Mouse (Mus musculus) heart, embryonic 13.5 days (tissue): ENCODE measurements around the gene Tollip. TPM values are rescaled to one million over a fixed set of nuclear protein-coding genes. Genes with fewer than 3 reads are reported as not detected.

Source experiments
- ATAC-seq: fragments of 200-750 bp; cut with Nextera tagmentation; 2 replicates; pipeline ENCODE4 v1.8.0; 2017; ENCODE audit warnings: moderate TSS enrichment; ENCODE audit not compliant: insufficient number of reproducible peaks, low FRiP score, low TSS enrichment; ENCODE audit errors: extremely low read depth
- H3K27ac ChIP-seq: fragments of 300-500 bp; sonication (generic); replicated peaks from 2 replicates; pipeline ENCODE4 v1.5.1; 2015; ENCODE audit warnings: moderate library complexity, mild to moderate bottlenecking, inconsistent platforms
- H3K27me3 ChIP-seq: fragments of 300-500 bp; sonication (generic); replicated peaks from 2 replicates; pipeline ENCODE4 v1.6.1; 2015; ENCODE audit warnings: mild to moderate bottlenecking, inconsistent platforms
- H3K36me3 ChIP-seq: fragments of 300-500 bp; sonication (generic); 2 replicates; pipeline ENCODE4 v1.6.1; 2015; ENCODE audit warnings: mild to moderate bottlenecking, inconsistent platforms
- H3K4me1 ChIP-seq: fragments of 300-500 bp; sonication (generic); 2 replicates; pipeline ENCODE4 v1.6.1; 2015; ENCODE audit warnings: inconsistent platforms
- H3K4me2 ChIP-seq: fragments of 300-500 bp; sonication (generic); 2 replicates; pipeline ENCODE4 v1.6.1; 2015; ENCODE audit warnings: inconsistent platforms, mild to moderate bottlenecking, moderate library complexity
- H3K4me3 ChIP-seq: fragments of 300-500 bp; sonication (generic); 2 replicates; pipeline ENCODE4 v1.5.1; 2015; ENCODE audit warnings: moderate library complexity, mild to moderate bottlenecking, inconsistent platforms
- H3K9ac ChIP-seq: fragments of 300-500 bp; sonication (generic); 2 replicates; pipeline ENCODE4 v1.6.1; 2015; ENCODE audit warnings: inconsistent platforms, mild to moderate bottlenecking, moderate library complexity
- H3K9me3 ChIP-seq: fragments of 300-500 bp; sonication (generic); 2 replicates; pipeline ENCODE4 v1.6.1; 2016; ENCODE audit warnings: inconsistent platforms
- WGBS: fragments of 180-500 bp; shearing (Covaris S2); methylation state at CpG from one replicate; pipeline ENCODE4 v1.1.7; 2015; ENCODE audit warnings: mixed read lengths; 5-methylcytosine and 5-hydroxymethylcytosine counted together
- polyA plus RNA-seq: library from polyadenylated mRNA; unstranded; fragments of >200 nt; fragmentation: Nextera tagmentation; extraction: Ambion mirVana; gene quantifications from 2 replicates; pipeline ENCODE4 v1.2.1, GENCODE M21; 2015

The Tollip gene
- polyA plus RNA-seq, 1 experiment from 2014 or later = 34.1 TPM

- WGBS = 72% methylated on average over 4 of the region's 4 CpGs
- Histone ChIP-seq H3K4me2 (no peak overlapping the region), H3K27me3 (peaks cover 97% of the 10 kb centered on the region), H3K9ac (no peak overlapping the region), H3K27ac (no peak overlapping the region), H3K9me3 (peaks cover 4% of the 10 kb centered on the region; the same call in 1 of the 2 replicates), H3K4me3 (no peak overlapping the region), H3K4me1 (peaks cover 14% of the 10 kb centered on the region), H3K36me3 (no peaks in the 10 kb centered on the region)
- ATAC-seq = no peak
Measured at GRCm38 (mm10) chr7:141951821-141952220, 33.5 kb upstream of the Tollip start.

GRCm38 (mm10) chr7:141950104-141951013 lies 32.1 kb upstream of the Tollip start:
- no peaks in the 10 kb centered on the region for H3K36me3 ChIP-seq
- peaks cover 4% of the 10 kb centered on the region; the same call in 1 of the 2 replicates for H3K9me3 ChIP-seq
- WGBS = 2% methylated on average over 63 of the region's 84 CpGs
- peak overlapping the region; percentile 71 for H3K9ac ChIP-seq
- 0 out of 2 replicates have a peak, but pooled peaks have one; percentile 9 for ATAC-seq
- H3K4me2 ChIP-seq = peak overlapping the region; percentile 84
- H3K27me3 ChIP-seq = peaks cover 97% of the 10 kb centered on the region
- peaks cover 14% of the 10 kb centered on the region for H3K4me1 ChIP-seq
- H3K4me3 ChIP-seq = peak overlapping the region; percentile 57
- H3K27ac ChIP-seq = no peak overlapping the region

GRCm38 (mm10) chr7:141949799-141950103 lies 31.4 kb upstream of the Tollip start:
- 1% methylated on average over 46 of the region's 54 CpGs for WGBS
- Histone ChIP-seq H3K9me3 (peaks cover 4% of the 10 kb centered on the region; the same call in 1 of the 2 replicates), H3K27ac (no peak overlapping the region), H3K4me2 (peak overlapping the region; percentile 84), H3K9ac (peak overlapping the region; percentile 71), H3K4me3 (peak overlapping the region; percentile 57), H3K36me3 (no peaks in the 10 kb centered on the region), H3K4me1 (peaks cover 14% of the 10 kb centered on the region), H3K27me3 (peaks cover 97% of the 10 kb centered on the region)
- no peak for ATAC-seq

GRCm38 (mm10) chr7:141948906-141949798 lies 30.8 kb upstream of the Tollip start, which contains the start of gene Brsk2:
Gene Brsk2, plus strand, starts transcription at chr7:141949751.
- 2% methylated on average over 55 of the region's 55 CpGs for WGBS
- ATAC-seq = peak; percentile 68; the same call in 1 of the 2 replicates
- Histone ChIP-seq H3K4me2 (peak within 1 kb of the TSS; percentile 84), H3K4me3 (peak within 1 kb of the TSS; percentile 57), H3K27me3 (peaks cover 97% of the 10 kb centered on the region), H3K36me3 (no peaks in the 10 kb centered on the region), H3K9me3 (peaks cover 4% of the 10 kb centered on the region; the same call in 1 of the 2 replicates), H3K9ac (peak within 1 kb of the TSS; percentile 71), H3K4me1 (peaks cover 14% of the 10 kb centered on the region), H3K27ac (no peak within 1 kb of the TSS)

- H3K36me3 ChIP-seq = no peaks in the 10 kb centered on the region
- no peak overlapping the region for H3K4me3 ChIP-seq
- peaks cover 14% of the 10 kb centered on the region for H3K4me1 ChIP-seq
- H3K4me2 ChIP-seq = no peak overlapping the region
- ATAC-seq = no peak
- peaks cover 95% of the 10 kb centered on the region for H3K27me3 ChIP-seq
- H3K9ac ChIP-seq = no peak overlapping the region
- H3K9me3 ChIP-seq = peaks cover 4% of the 10 kb centered on the region; the same call in 1 of the 2 replicates
- 44% methylated on average over 1 of the region's 1 CpGs for WGBS
- H3K27ac ChIP-seq = no peak overlapping the region
Measured at GRCm38 (mm10) chr7:141948045-141948444, 29.7 kb upstream of the Tollip start.

GRCm38 (mm10) chr7:141947512-141947911 lies 29.2 kb upstream of the Tollip start:
- Histone ChIP-seq H3K36me3 (no peaks in the 10 kb centered on the region), H3K4me3 (no peak overlapping the region), H3K4me2 (no peak overlapping the region), H3K27ac (no peak overlapping the region), H3K9ac (no peak overlapping the region), H3K9me3 (peaks cover 4% of the 10 kb centered on the region; the same call in 1 of the 2 replicates), H3K27me3 (peaks cover 94% of the 10 kb centered on the region), H3K4me1 (peaks cover 14% of the 10 kb centered on the region)
- no peak for ATAC-seq

- ATAC-seq = no peak
- H3K27me3 ChIP-seq = peaks cover 88% of the 10 kb centered on the region
- peaks cover 14% of the 10 kb centered on the region for H3K4me1 ChIP-seq
- WGBS = 35% methylated on average over 7 of the region's 7 CpGs
- no peak overlapping the region for H3K4me3 ChIP-seq
- no peaks in the 10 kb centered on the region for H3K36me3 ChIP-seq
- no peak overlapping the region for H3K9ac ChIP-seq
- no peak overlapping the region for H3K27ac ChIP-seq
- no peak overlapping the region for H3K4me2 ChIP-seq
- H3K9me3 ChIP-seq = no peaks in the 10 kb centered on the region
Measured at GRCm38 (mm10) chr7:141945927-141946326, 27.6 kb upstream of the Tollip start.

- WGBS = 61% methylated on average over 5 of the region's 5 CpGs
- Histone ChIP-seq H3K4me3 (no peak overlapping the region), H3K36me3 (no peaks in the 10 kb centered on the region), H3K27ac (no peak overlapping the region), H3K4me2 (no peak overlapping the region), H3K9ac (no peak overlapping the region), H3K27me3 (peaks cover 83% of the 10 kb centered on the region), H3K4me1 (no peaks in the 10 kb centered on the region), H3K9me3 (no peaks in the 10 kb centered on the region)
- ATAC-seq = no peak
Measured at GRCm38 (mm10) chr7:141943444-141943843, 25.1 kb upstream of the Tollip start.

- no peak overlapping the region for H3K9ac ChIP-seq
- no peaks in the 10 kb centered on the region for H3K4me1 ChIP-seq
- WGBS = 83% methylated on average over 6 of the region's 6 CpGs
- H3K9me3 ChIP-seq = no peaks in the 10 kb centered on the region
- no peak for ATAC-seq
- no peak overlapping the region for H3K4me2 ChIP-seq
- peaks cover 59% of the 10 kb centered on the region for H3K27me3 ChIP-seq
- no peaks in the 10 kb centered on the region for H3K36me3 ChIP-seq
- H3K27ac ChIP-seq = no peak overlapping the region
- no peak overlapping the region for H3K4me3 ChIP-seq
Measured at GRCm38 (mm10) chr7:141934951-141935350, 16.6 kb upstream of the Tollip start.

GRCm38 (mm10) chr7:141934128-141934898 lies 16.0 kb upstream of the Tollip start:
- no peak overlapping the region for H3K4me3 ChIP-seq
- no peak overlapping the region for H3K4me2 ChIP-seq
- ATAC-seq = no peak
- WGBS = 58% methylated on average over 7 of the region's 7 CpGs
- no peaks in the 10 kb centered on the region for H3K36me3 ChIP-seq
- H3K27ac ChIP-seq = no peak overlapping the region
- H3K9ac ChIP-seq = no peak overlapping the region
- no peaks in the 10 kb centered on the region for H3K4me1 ChIP-seq
- peaks cover 59% of the 10 kb centered on the region for H3K27me3 ChIP-seq
- no peaks in the 10 kb centered on the region for H3K9me3 ChIP-seq
